Mouse (Mus musculus) thymus, adult 2 months (tissue): Measurements from ENCODE around the gene Tex46.

Experiments used
- CTCF ChIP-seq: fragments of 200-500 bp; IDR thresholded peaks from 2 replicates; pipeline ENCODE4 v1.5.1; 2012; ENCODE audit warnings: mild to moderate bottlenecking, control low read depth, low read length, moderate library complexity, borderline replicate concordance; ENCODE audit not compliant: control insufficient read depth, poor library complexity, insufficient read depth; ENCODE audit errors: extremely low read depth
- POLR2A ChIP-seq: fragments of 200-500 bp; IDR thresholded peaks from 2 replicates; pipeline ENCODE4 v1.6.1; 2012; ENCODE audit warnings: mild to moderate bottlenecking, low read length, control low read depth, moderate library complexity; ENCODE audit not compliant: control insufficient read depth, poor library complexity, insufficient read depth; ENCODE audit errors: extremely low read depth

DNA sequence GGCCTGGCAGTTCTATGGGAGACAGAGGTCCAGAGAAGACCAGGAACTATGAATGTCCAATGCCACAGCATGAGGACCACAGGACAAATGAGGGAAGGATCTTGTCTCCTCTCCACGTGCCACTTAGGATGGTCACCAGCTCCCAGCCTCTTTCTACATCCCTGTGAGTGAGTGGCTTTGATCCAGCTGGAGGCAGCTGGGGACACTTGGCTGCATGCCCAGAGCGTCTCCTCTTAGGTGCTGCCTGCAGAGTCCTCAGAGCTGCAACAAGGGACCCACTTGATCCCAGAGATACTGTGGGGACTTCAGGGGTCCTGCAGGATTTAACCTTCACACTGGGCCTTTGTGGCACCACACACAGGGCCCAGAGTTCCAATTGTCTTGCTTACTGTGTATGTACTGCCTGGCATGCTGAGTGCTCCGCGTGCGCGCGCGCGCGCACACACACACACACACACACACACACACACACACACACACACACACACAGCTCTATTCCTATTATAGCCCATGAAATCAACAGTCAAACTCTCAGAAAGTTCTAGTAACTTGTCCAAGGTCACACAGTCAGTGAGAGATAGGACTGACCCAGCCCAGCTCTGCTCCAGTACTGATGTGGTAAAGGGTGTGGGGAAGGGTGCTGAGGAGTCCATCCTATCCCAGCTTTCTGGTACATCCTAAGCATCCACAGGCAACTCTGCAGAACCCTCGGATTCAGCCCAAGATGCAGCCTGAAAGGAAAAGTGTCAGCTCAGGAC, 21.2 kb downstream of the Tex46 start:
- TF ChIP-seq CTCF (no peak), POLR2A (no peak)
